14 mouse cellular contexts compared by ENCODE assay signal in genomic region chr6:39004003-39004473, GRCm38 (mm10).
DNase-seq lines count a peak whose midpoint lies in the region; ATAC-seq and TF ChIP-seq lines count a peak whose summit lies in the region.
"Had no signal": no experiment of that assay in that cellular context is flagged by ENCODE, and none has a peak within 500 bp of the region (broad histone marks: within the 10 kb centered on the region; RNA-seq: fewer than 3 reads in every experiment).

No protein-coding gene starts in this region.

- 66% methylated on average over 12 of the region's 12 CpGs for WGBS in stomach, postnatal 0 days
- WGBS in cerebellum, adult 2 months: 73% methylated on average over 12 of the region's 12 CpGs

- H3K9ac ChIP-seq in stomach, postnatal 0 days (ENCODE audit: low read length): no peak overlapping the region
- H3K9ac ChIP-seq: heart, embryonic 15.5 days; hindbrain, embryonic 14.5 days; neural tube, embryonic 15.5 days had no signal

- H3K27me3 ChIP-seq in stomach, postnatal 0 days (ENCODE audit: control insufficient read depth, insufficient read depth, low read length): no peaks in the 10 kb centered on the region
- H3K27me3 ChIP-seq in cerebellum, adult 2 months (ENCODE audit: control insufficient read depth, insufficient read depth, low read length): no peaks in the 10 kb centered on the region
- H3K27me3 ChIP-seq: heart, embryonic 15.5 days; neural tube, embryonic 15.5 days had no signal

- ATAC-seq in stomach, postnatal 0 days (ENCODE audit: low FRiP score, low TSS enrichment): 0 out of 2 replicates have a peak, but pooled peaks have one; percentile 10
- ATAC-seq: midbrain, embryonic 16.5 days had no signal

- no peaks in the 10 kb centered on the region for H3K4me1 ChIP-seq in stomach, postnatal 0 days (replicated peaks; ENCODE audit: control insufficient read depth, insufficient read depth)
- H3K4me1 ChIP-seq in cerebellum, adult 2 months (ENCODE audit: control insufficient read depth, insufficient read depth, low read length): no peaks in the 10 kb centered on the region

- DNase-seq in adrenal gland, adult (ENCODE audit: inconsistent age in 2 of 2, low spot score in 1 of 2): peak; percentile 41 to 80
- DNase-seq in adrenal gland, postnatal 10 days: no peak
- peak; percentile 12 for DNase-seq in lung, postnatal 25 days (ENCODE audit: low spot score)
- DNase-seq in lung, adult 18-20 months: no peak
- peak; percentile 52 for DNase-seq in kidney, postnatal 14 days
- no peak for DNase-seq in stomach, postnatal 0 days (ENCODE audit: low spot score)
- DNase-seq in heart, adult 9 months (ENCODE audit: low spot score in 2 of 2): no peak
- DNase-seq in cerebellum, adult 2 months: no peak
- DNase-seq: cerebellum, postnatal 14 days; liver had no signal

- H3K4me3 ChIP-seq in stomach, postnatal 0 days (ENCODE audit: low read depth, low read length): no peak overlapping the region
- H3K4me3 ChIP-seq in cerebellum, adult 2 months (replicated peaks; ENCODE audit: insufficient read depth, low read depth, low read length): no peak overlapping the region
- H3K4me3 ChIP-seq: heart, embryonic 15.5 days; neural tube, embryonic 15.5 days had no signal

- TF ChIP-seq CTCF in stomach, postnatal 0 days (IDR thresholded peaks at IDR 0.05; ENCODE audit: low read depth): no peak
- no peak for TF ChIP-seq CTCF in cerebellum, adult 2 months (IDR thresholded peaks at IDR 0.05; ENCODE audit: borderline replicate concordance, insufficient read depth, low read depth, low read length)

- no peak for TF ChIP-seq POLR2A in cerebellum, adult 2 months (IDR thresholded peaks at IDR 0.05; ENCODE audit: borderline replicate concordance, insufficient read depth, low read length)

- no peak overlapping the region for H3K27ac ChIP-seq in stomach, postnatal 0 days (replicated peaks)
- H3K27ac ChIP-seq in cerebellum, adult 2 months (ENCODE audit: insufficient read depth, low read length): no peak overlapping the region
- H3K27ac ChIP-seq: heart, embryonic 15.5 days; hindbrain, embryonic 14.5 days; neural tube, embryonic 15.5 days had no signal

- H3K9me3 ChIP-seq in stomach, postnatal 0 days (ENCODE audit: control insufficient read depth, low read length): no peaks in the 10 kb centered on the region
- H3K9me3 ChIP-seq: heart, embryonic 15.5 days; neural tube, embryonic 15.5 days had no signal

- H3K4me2 ChIP-seq in stomach, postnatal 0 days (replicated peaks; ENCODE audit: low read depth): no peak overlapping the region
- H3K4me2 ChIP-seq: heart, embryonic 15.5 days; hindbrain, embryonic 14.5 days; neural tube, embryonic 15.5 days had no signal

- no peak for TF ChIP-seq EP300 in stomach, postnatal 0 days (optimal IDR thresholded peaks at IDR 0.05)

- H3K36me3 ChIP-seq in stomach, postnatal 0 days (ENCODE audit: control insufficient read depth, insufficient read depth, low read length): no peaks in the 10 kb centered on the region
- H3K36me3 ChIP-seq: heart, embryonic 15.5 days; neural tube, embryonic 15.5 days had no signal

Comparison
In these comparisons a context has a peak if more than half of its experiments do, and no peak if none do; other contexts are left out.
1. DNase-seq: peak in adrenal gland, adult (2 of 2), lung, postnatal 25 days (single experiment) and kidney, postnatal 14 days (single experiment); none in adrenal gland, postnatal 10 days (single experiment), lung, adult 18-20 months (0 of 2), stomach, postnatal 0 days (single experiment), heart, adult 9 months (0 of 2) and cerebellum, adult 2 months (0 of 2).